Mouse (Mus musculus) megakaryocyte, embryonic 14.5 days (primary cell): ENCODE data around the gene Ptpre. TPM values are rescaled to one million over a fixed set of nuclear protein-coding genes. Genes with fewer than 3 reads are reported as not detected.

Source experiments
- H3K27me3 ChIP-seq: replicated peaks from 2 replicates; pipeline ENCODE3; 2012; ENCODE audit warnings: inconsistent platforms
- H3K36me3 ChIP-seq: replicated peaks from 2 replicates; pipeline ENCODE3; 2012; ENCODE audit warnings: low read length, inconsistent platforms, mixed read lengths
- H3K4me1 ChIP-seq: 2 replicates; pipeline ENCODE4 v1.6.1; 2012; ENCODE audit warnings: inconsistent platforms
- H3K4me3 ChIP-seq: replicated peaks from 2 replicates; pipeline ENCODE3; 2012; ENCODE audit warnings: moderate library complexity, mild to moderate bottlenecking, inconsistent platforms
- H3K9me3 ChIP-seq: 2 replicates; pipeline ENCODE4 v1.6.1; 2012; ENCODE audit warnings: inconsistent platforms
- FLI1 ChIP-seq: IDR thresholded peaks from 2 replicates; pipeline ENCODE4 v1.6.1; 2012; ENCODE audit warnings: low read length, inconsistent platforms, mixed read lengths
- GATA1 ChIP-seq: IDR thresholded peaks from 3 replicates; pipeline ENCODE4 v1.6.1; 2012; ENCODE audit warnings: mixed read lengths, low read length, inconsistent platforms, borderline replicate concordance
- polyA plus RNA-seq: library from polyadenylated mRNA; stranded (reverse); fragments of >175 nt; gene quantifications from 2 replicates; pipeline ENCODE4 v1.2.3, GENCODE M21; 2012; ENCODE audit warnings: low replicate concordance; ENCODE audit not compliant: insufficient read depth

The Ptpre gene
- polyA plus RNA-seq, 1 experiment: 7.7 TPM

DNA sequence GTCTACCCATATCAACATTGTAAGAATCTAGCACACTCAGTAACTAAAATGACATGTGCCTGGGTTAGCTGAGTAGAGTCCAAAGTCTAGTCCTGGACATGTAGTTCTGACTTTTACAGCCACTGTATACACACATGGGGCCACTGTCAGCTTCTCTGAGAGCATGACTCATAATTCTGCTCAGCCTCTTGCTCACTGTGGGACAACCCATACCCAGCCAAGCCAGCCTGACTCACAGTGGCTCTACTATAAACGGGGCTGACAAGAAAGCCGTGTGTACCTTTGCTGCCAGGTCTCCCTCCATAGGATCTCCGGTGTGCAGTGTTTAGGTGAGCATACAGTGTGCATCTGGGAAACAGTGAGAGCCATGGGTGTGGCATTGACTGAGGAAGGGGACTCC lies 28.0 kb upstream of the Ptpre start:
- Histone ChIP-seq H3K36me3 (no peaks in the 10 kb centered on the region), H3K27me3 (peaks cover 18% of the 10 kb centered on the region), H3K9me3 (peaks cover 14% of the 10 kb centered on the region), H3K4me1 (peaks cover 8% of the 10 kb centered on the region), H3K4me3 (no peak overlapping the region)
- no peak for TF ChIP-seq FLI1
- TF ChIP-seq GATA1: no peak

DNA sequence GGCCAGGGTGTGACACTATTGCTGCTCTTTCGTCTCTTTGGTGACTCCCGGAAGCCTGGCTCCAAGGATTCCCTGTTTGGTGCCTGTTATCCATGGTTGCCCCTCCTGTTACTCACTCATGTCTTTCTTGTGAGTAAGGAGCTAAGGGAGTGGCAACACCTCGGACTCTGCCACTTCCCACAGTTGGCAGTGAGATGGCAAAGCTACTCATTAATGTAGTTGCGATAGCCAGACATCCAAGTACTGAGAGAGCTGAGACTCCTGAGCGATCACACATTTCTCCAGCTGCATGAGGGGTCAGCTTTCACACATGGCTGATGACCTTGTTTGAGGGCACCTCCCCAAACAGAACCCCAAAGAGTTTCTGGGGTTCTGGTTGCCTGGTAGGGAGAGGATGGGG lies 26.9 kb upstream of the Ptpre start:
- H3K4me1 ChIP-seq: peaks cover 8% of the 10 kb centered on the region
- H3K27me3 ChIP-seq: peaks cover 22% of the 10 kb centered on the region
- TF ChIP-seq GATA1: no peak
- no peak for TF ChIP-seq FLI1
- no peak overlapping the region for H3K4me3 ChIP-seq
- peaks cover 14% of the 10 kb centered on the region for H3K9me3 ChIP-seq
- no peaks in the 10 kb centered on the region for H3K36me3 ChIP-seq

- TF ChIP-seq GATA1 (no peak), FLI1 (no peak)
- H3K27me3 ChIP-seq: peaks cover 30% of the 10 kb centered on the region
Measured at GRCm38 (mm10) chr7:135511723-135512122, 25.6 kb upstream of the Ptpre start.

DNA sequence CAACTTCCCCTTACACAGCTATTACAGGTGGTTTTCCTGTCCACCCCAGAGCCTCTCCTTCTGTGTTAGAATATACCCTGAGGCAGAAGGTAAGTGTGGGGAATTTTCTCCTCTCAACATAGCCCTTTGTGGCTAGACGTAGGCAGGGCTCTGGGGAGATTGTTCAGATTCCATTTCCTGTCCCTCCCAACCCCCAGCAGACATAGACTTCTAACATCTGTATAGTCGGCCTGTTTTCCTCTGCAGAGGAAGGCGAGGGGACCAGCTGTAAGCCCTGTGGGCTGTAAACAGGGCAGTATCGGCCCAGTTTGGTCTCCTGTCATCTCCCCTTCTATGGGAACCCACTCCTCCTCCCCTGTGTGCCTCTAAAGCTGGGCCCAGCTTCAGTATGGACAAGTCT lies 20.1 kb upstream of the Ptpre start:
- peaks cover 7% of the 10 kb centered on the region; the same call in 1 of the 2 replicates for H3K4me1 ChIP-seq
- no peaks in the 10 kb centered on the region for H3K36me3 ChIP-seq
- H3K27me3 ChIP-seq: peaks cover 51% of the 10 kb centered on the region
- H3K9me3 ChIP-seq: peaks cover 5% of the 10 kb centered on the region; the same call in 1 of the 2 replicates
- TF ChIP-seq FLI1 (no peak), GATA1 (no peak)
- no peak overlapping the region for H3K4me3 ChIP-seq

More at GRCm38 (mm10) chr7:135511723-135512122, 25.6 kb upstream of the Ptpre start:
- Histone ChIP-seq H3K9me3 (peaks cover 15% of the 10 kb centered on the region; the same call in 1 of the 2 replicates), H3K4me1 (peaks cover 9% of the 10 kb centered on the region), H3K36me3 (no peaks in the 10 kb centered on the region), H3K4me3 (no peak overlapping the region)

DNA sequence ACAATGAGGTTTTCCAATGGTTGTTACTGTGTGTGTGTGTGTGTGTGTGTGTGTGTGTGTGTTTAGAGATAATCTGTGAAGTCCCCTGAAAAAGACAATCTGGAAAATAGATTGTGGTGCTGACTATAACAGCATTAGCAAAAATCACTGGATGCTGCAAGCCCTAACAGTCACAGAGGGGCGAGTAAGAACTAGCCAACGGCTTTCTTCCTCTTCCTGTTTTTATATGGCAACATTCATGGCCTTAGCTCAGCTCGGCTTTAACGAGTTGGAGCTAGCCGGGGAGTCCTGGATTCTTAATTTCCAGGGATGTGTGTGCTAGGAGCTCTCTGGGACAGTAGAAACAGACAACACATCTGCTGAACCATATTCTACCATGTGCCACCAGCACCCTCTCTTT lies 17.0 kb upstream of the Ptpre start:
- TF ChIP-seq FLI1: no peak
- Histone ChIP-seq H3K4me3 (no peak overlapping the region), H3K36me3 (no peaks in the 10 kb centered on the region), H3K27me3 (peaks cover 62% of the 10 kb centered on the region), H3K4me1 (peaks cover 22% of the 10 kb centered on the region), H3K9me3 (peaks cover 10% of the 10 kb centered on the region; the same call in 1 of the 2 replicates)

GRCm38 (mm10) chr7:135521755-135522512 lies 15.3 kb upstream of the Ptpre start:
- Histone ChIP-seq H3K36me3 (no peaks in the 10 kb centered on the region), H3K9me3 (peaks cover 5% of the 10 kb centered on the region; the same call in 1 of the 2 replicates), H3K4me3 (no peak overlapping the region), H3K4me1 (peaks cover 23% of the 10 kb centered on the region), H3K27me3 (peaks cover 66% of the 10 kb centered on the region)
- TF ChIP-seq FLI1 (no peak), GATA1 (no peak)

- TF ChIP-seq GATA1: no peak
- TF ChIP-seq FLI1: no peak
- no peaks in the 10 kb centered on the region for H3K36me3 ChIP-seq
- H3K4me3 ChIP-seq: no peak overlapping the region
- peaks cover 20% of the 10 kb centered on the region for H3K4me1 ChIP-seq
- H3K27me3 ChIP-seq: peaks cover 48% of the 10 kb centered on the region
- peaks cover 5% of the 10 kb centered on the region; the same call in 1 of the 2 replicates for H3K9me3 ChIP-seq
Measured at GRCm38 (mm10) chr7:135523981-135524380, 13.3 kb upstream of the Ptpre start.

DNA sequence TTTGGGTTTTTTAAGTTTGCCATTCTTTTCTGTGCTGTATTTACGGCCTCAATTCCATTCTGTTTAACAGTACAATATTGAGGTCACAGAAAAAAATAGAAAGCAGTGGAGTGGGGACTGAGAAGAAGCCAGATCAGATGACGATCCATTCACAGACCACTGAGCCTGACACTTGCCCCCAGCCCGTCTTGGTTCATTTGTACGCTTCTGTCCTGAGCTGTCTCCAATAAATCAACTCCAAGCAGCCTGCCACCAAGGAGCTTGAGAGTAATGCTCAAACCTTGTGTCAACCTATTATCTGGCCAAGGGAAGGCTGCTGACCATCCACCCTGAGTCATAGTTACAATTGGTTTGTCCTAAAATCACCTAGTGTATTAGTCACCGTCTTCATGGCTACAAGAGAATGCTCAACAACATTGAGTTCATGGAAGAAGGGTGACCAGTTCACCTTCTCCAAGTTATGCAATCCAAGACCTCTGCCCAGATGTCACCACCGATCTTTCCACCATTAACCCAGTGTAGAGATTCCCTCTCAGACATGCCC lies 12.8 kb upstream of the Ptpre start:
- peaks cover 46% of the 10 kb centered on the region for H3K27me3 ChIP-seq
- H3K4me1 ChIP-seq: peaks cover 20% of the 10 kb centered on the region
- H3K4me3 ChIP-seq: no peak overlapping the region
- H3K36me3 ChIP-seq: no peaks in the 10 kb centered on the region
- TF ChIP-seq GATA1 (no peak), FLI1 (no peak)
- H3K9me3 ChIP-seq: peaks cover 9% of the 10 kb centered on the region; the same call in 1 of the 2 replicates

DNA sequence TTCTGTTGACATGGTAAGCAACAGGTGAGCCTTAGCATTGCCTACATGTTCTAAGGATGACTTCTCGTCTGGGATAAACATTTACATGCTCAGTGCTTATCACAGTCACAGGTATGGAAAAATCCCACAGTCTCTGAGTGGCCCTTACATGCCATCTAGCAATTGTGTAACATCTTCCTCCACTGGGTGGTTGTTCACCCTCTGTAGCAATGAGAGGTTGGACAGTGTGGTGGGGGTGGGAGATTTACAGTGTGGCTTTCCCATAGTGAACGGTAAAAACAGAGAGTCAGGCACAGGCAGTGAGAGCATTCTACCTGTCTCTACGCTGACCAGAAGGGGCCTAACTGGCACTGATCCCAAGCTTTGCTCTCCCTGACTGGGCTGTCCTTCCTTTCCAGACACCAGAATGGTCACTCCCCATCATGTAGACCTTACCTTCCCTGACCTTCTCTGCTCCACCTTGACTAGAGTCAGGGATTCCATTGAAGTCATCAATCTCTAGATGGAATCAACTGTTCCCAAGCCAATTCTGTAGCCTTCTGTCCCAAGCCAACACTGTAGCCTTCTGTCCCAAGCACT lies 10.6 kb upstream of the Ptpre start:
- Histone ChIP-seq H3K27me3 (peaks cover 36% of the 10 kb centered on the region), H3K4me1 (peaks cover 20% of the 10 kb centered on the region), H3K36me3 (no peaks in the 10 kb centered on the region), H3K9me3 (peaks cover 9% of the 10 kb centered on the region; the same call in 1 of the 2 replicates), H3K4me3 (no peak overlapping the region)
- no peak for TF ChIP-seq FLI1
- TF ChIP-seq GATA1: no peak

GRCm38 (mm10) chr7:135527169-135527568 lies 10.1 kb upstream of the Ptpre start:
- Histone ChIP-seq H3K4me1 (peaks cover 20% of the 10 kb centered on the region), H3K9me3 (peaks cover 9% of the 10 kb centered on the region; the same call in 1 of the 2 replicates), H3K4me3 (no peak overlapping the region), H3K36me3 (no peaks in the 10 kb centered on the region), H3K27me3 (peaks cover 33% of the 10 kb centered on the region)
- no peak for TF ChIP-seq GATA1
- TF ChIP-seq FLI1: no peak
